Mouse (Mus musculus): Measurements from ENCODE around the gene BC048562. TPM values are rescaled to one million over a fixed set of nuclear protein-coding genes. Genes with fewer than 3 reads are reported as not detected.

BC048562 gene
- not detected in 2 replicates for polyA plus RNA-seq (2012; rRNA removed)

DNA sequence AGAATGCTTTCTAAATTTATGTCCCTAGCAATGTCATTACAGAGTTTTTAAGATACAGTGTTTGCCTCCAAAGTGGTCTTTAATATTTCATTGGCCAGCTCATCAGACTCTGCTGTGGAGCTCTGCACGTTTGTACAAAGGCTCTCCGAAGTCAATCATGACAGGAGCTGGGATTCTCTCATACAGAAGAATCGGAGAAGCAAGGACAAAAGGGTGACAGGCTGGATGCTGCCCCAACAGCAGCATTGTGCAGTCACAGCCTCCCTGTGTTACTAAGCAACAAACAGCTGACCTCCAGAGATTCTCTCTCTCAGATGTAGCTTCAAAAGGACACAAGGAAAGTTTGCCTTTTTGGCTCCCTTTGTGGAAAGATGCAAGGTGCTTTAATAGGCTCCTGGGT, at the start of gene BC048562:
TSS of gene BC048562 (plus strand) at position 301 of the 400 bp plus-strand sequence.
- Histone ChIP-seq H3K4me3 (ENCODE audit: control insufficient read depth, insufficient read depth, low read length) (no peak within 1 kb of the TSS), H3K36me3 (ENCODE audit: control insufficient read depth, insufficient read depth, low read length) (no peaks in the 10 kb centered on the region), H3K4me1 (replicated peaks; ENCODE audit: control insufficient read depth, insufficient read depth, low read length) (peaks cover 3% of the 10 kb centered on the region; the same call in 1 of the 2 replicates), H3K27ac (ENCODE audit: control insufficient read depth, insufficient read depth, low read length) (no peak within 1 kb of the TSS), H3K27me3 (ENCODE audit: control insufficient read depth, insufficient read depth, low read length) (no peaks in the 10 kb centered on the region)
- 93% methylated on average over 3 of the region's 3 CpGs for WGBS
- TF ChIP-seq CTCF (IDR thresholded peaks at IDR 0.05; ENCODE audit: borderline replicate concordance, control insufficient read depth, extremely low read depth, insufficient read depth, low read length, poor library complexity) (no peak), POLR2A (IDR thresholded peaks at IDR 0.05; ENCODE audit: control insufficient read depth, extremely low read depth, insufficient read depth, low read length, poor library complexity) (no peak)
- DNase-seq: no peak

DNA sequence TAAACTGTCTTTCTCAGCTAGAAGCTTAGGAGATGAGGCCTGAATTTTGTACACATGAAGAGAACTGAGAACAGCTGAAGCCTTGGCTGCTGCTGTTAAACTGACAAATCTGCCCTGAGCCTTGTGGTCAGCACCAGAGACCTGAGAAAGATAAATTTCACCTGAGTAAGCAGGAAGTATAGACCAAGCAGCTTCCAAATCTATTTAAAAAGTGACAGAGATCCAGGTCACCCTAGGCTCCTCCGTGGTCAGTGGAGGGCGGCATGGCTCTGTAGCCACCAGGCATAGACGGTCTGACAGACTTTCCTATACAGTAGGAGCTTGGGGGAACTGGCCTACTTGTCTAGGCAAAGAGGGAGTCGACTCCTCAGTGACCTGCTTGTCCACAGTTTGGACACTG, 49.5 kb upstream of the BC048562 start:
- no peak for DNase-seq
- H3K4me1 ChIP-seq (replicated peaks; ENCODE audit: control insufficient read depth, insufficient read depth, low read length): no peaks in the 10 kb centered on the region
- WGBS: 92% methylated on average over 4 of the region's 4 CpGs
- H3K27ac ChIP-seq (ENCODE audit: control insufficient read depth, insufficient read depth, low read length): no peak overlapping the region
- H3K36me3 ChIP-seq (ENCODE audit: control insufficient read depth, insufficient read depth, low read length): peaks cover 88% of the 10 kb centered on the region
- no peak overlapping the region for H3K4me3 ChIP-seq (ENCODE audit: control insufficient read depth, insufficient read depth, low read length)
- TF ChIP-seq POLR2A (IDR thresholded peaks at IDR 0.05; ENCODE audit: control insufficient read depth, extremely low read depth, insufficient read depth, low read length, poor library complexity) (no peak), CTCF (IDR thresholded peaks at IDR 0.05; ENCODE audit: borderline replicate concordance, control insufficient read depth, extremely low read depth, insufficient read depth, low read length, poor library complexity) (no peak)
- H3K27me3 ChIP-seq (ENCODE audit: control insufficient read depth, insufficient read depth, low read length): no peaks in the 10 kb centered on the region

DNA sequence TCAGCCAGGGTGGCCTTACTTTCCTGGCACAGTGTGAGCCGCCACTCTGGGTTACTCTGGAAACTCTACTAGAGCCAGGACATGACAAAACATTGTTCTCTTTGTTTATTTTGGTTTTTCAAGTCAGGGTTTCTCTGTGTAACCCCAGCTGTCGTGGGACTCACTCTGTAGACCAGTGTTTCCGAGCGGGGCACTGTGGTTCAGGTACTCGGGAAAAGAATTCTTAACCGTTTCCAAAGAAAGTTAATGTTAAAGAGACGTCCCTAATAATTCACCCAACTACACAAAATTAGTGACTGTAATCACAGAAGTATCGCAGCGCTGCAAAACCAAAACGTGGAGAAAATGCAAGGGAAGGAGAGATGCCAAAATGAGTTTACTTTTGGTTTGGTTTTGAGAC, 47.7 kb upstream of the BC048562 start:
- no peak overlapping the region for H3K27ac ChIP-seq (ENCODE audit: control insufficient read depth, insufficient read depth, low read length)
- H3K4me1 ChIP-seq (replicated peaks; ENCODE audit: control insufficient read depth, insufficient read depth, low read length): no peaks in the 10 kb centered on the region
- H3K27me3 ChIP-seq (ENCODE audit: control insufficient read depth, insufficient read depth, low read length): no peaks in the 10 kb centered on the region
- TF ChIP-seq POLR2A (IDR thresholded peaks at IDR 0.05; ENCODE audit: control insufficient read depth, extremely low read depth, insufficient read depth, low read length, poor library complexity) (no peak), CTCF (IDR thresholded peaks at IDR 0.05; ENCODE audit: borderline replicate concordance, control insufficient read depth, extremely low read depth, insufficient read depth, low read length, poor library complexity) (no peak)
- peaks cover 74% of the 10 kb centered on the region for H3K36me3 ChIP-seq (ENCODE audit: control insufficient read depth, insufficient read depth, low read length)
- 97% methylated on average over 10 of the region's 10 CpGs for WGBS
- no peak for DNase-seq
- H3K4me3 ChIP-seq (ENCODE audit: control insufficient read depth, insufficient read depth, low read length): no peak overlapping the region

DNA sequence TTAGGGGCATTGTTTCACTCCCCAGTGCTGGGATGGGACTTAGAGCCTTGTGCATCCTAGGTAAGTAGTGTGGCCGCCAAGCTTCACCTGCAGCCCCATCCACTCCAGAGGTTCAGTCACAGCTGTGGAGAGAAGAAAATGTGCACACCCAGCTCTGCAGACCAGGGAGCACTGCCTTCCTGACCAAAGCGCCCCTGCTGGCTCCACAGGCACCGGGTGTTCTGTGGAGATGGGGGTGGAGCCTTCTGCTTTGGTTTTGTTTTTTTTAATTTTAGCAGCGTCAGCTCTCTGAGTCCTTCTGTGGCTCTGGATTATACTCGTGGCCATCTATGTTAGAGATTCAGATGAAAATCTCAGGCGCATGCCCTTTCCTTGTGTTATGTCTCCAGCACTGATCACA, 47.1 kb upstream of the BC048562 start:
- Histone ChIP-seq H3K27ac (ENCODE audit: control insufficient read depth, insufficient read depth, low read length) (no peak overlapping the region), H3K4me1 (replicated peaks; ENCODE audit: control insufficient read depth, insufficient read depth, low read length) (no peaks in the 10 kb centered on the region), H3K27me3 (ENCODE audit: control insufficient read depth, insufficient read depth, low read length) (no peaks in the 10 kb centered on the region), H3K4me3 (ENCODE audit: control insufficient read depth, insufficient read depth, low read length) (no peak overlapping the region), H3K36me3 (ENCODE audit: control insufficient read depth, insufficient read depth, low read length) (peaks cover 68% of the 10 kb centered on the region)
- no peak for DNase-seq
- TF ChIP-seq CTCF (IDR thresholded peaks at IDR 0.05; ENCODE audit: borderline replicate concordance, control insufficient read depth, extremely low read depth, insufficient read depth, low read length, poor library complexity) (no peak), POLR2A (IDR thresholded peaks at IDR 0.05; ENCODE audit: control insufficient read depth, extremely low read depth, insufficient read depth, low read length, poor library complexity) (no peak)
- WGBS: 78% methylated on average over 6 of the region's 6 CpGs

DNA sequence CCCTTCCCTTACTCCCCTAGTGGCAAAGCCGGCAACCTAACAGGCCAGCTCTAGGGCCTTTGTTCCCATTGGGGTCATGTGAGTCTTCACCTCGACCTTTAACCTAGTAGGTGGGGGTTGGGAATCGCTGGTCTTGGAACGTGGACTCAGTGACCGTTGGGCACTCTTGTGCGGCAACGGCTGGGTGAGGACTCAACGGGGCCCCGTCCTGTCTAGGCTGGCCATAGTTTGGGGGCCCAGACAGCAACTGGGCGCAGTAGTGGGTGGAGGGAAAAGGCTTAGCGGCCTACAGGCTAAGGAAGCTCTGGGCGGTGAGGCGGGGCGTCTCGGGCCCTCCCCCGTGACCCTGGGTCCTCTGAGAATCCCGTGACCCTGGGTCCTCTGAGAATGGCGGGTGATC, 43.6 kb upstream of the BC048562 start, which contains the start of gene 1700102P08Rik:
TSS of gene 1700102P08Rik (plus strand) at position 130 of the 400 bp plus-strand sequence.
- no peaks in the 10 kb centered on the region for H3K27me3 ChIP-seq (ENCODE audit: control insufficient read depth, insufficient read depth, low read length)
- no peak for DNase-seq
- peaks cover 38% of the 10 kb centered on the region for H3K36me3 ChIP-seq (ENCODE audit: control insufficient read depth, insufficient read depth, low read length)
- H3K27ac ChIP-seq (ENCODE audit: control insufficient read depth, insufficient read depth, low read length): no peak within 1 kb of the TSS
- H3K4me3 ChIP-seq (ENCODE audit: control insufficient read depth, insufficient read depth, low read length): no peak within 1 kb of the TSS
- no peaks in the 10 kb centered on the region for H3K4me1 ChIP-seq (replicated peaks; ENCODE audit: control insufficient read depth, insufficient read depth, low read length)
- no peak for TF ChIP-seq POLR2A (IDR thresholded peaks at IDR 0.05; ENCODE audit: control insufficient read depth, extremely low read depth, insufficient read depth, low read length, poor library complexity)
- no peak for TF ChIP-seq CTCF (IDR thresholded peaks at IDR 0.05; ENCODE audit: borderline replicate concordance, control insufficient read depth, extremely low read depth, insufficient read depth, low read length, poor library complexity)
- WGBS: 92% methylated on average over 18 of the region's 18 CpGs

DNA sequence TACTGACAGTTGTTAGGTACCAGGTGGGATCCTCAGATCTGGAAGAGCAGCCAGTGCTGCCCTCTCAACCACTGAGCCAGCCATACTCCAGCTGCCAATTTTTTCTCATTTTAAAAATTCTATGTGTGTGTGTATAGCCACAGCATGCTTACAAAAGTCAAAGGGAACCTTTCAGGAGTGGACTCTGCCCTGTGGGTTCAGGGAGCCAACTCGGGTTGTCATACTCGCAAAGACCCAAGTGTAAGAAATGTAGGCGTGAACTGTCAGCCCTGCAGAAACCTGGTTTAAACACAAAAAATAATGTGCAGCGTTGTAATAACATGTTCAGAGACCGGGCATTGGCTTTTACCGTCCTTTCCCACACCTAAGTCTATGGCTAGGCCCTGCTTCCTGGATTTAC, 42.1 kb upstream of the BC048562 start:
- H3K4me1 ChIP-seq (replicated peaks; ENCODE audit: control insufficient read depth, insufficient read depth, low read length): no peaks in the 10 kb centered on the region
- 96% methylated on average over 6 of the region's 6 CpGs for WGBS
- H3K4me3 ChIP-seq (ENCODE audit: control insufficient read depth, insufficient read depth, low read length): no peak overlapping the region
- H3K27me3 ChIP-seq (ENCODE audit: control insufficient read depth, insufficient read depth, low read length): no peaks in the 10 kb centered on the region
- no peak for DNase-seq
- H3K36me3 ChIP-seq (ENCODE audit: control insufficient read depth, insufficient read depth, low read length): peaks cover 24% of the 10 kb centered on the region
- no peak overlapping the region for H3K27ac ChIP-seq (ENCODE audit: control insufficient read depth, insufficient read depth, low read length)
- TF ChIP-seq POLR2A (IDR thresholded peaks at IDR 0.05; ENCODE audit: control insufficient read depth, extremely low read depth, insufficient read depth, low read length, poor library complexity) (no peak), CTCF (IDR thresholded peaks at IDR 0.05; ENCODE audit: borderline replicate concordance, control insufficient read depth, extremely low read depth, insufficient read depth, low read length, poor library complexity) (no peak)

DNA sequence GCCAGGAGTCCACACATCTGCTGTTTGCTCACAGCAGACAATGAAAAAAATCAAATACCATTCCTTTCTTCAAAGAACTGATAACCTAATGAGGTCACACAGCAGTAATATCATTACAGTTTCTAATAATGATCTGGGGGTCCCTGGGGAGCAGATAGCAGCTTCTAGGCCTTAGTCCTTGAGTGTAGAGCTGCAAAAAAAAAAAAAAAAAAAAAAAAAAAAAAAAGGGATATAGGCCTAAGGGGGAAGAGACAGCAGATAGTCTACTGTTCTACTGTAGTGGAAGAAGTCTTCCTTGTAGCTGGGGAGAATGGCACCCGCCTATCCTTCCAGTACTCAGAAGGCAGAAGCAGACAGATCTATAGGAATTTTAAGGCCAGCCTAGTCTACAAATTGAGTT, 40.9 kb upstream of the BC048562 start:
- Histone ChIP-seq H3K27ac (ENCODE audit: control insufficient read depth, insufficient read depth, low read length) (no peak overlapping the region), H3K4me1 (replicated peaks; ENCODE audit: control insufficient read depth, insufficient read depth, low read length) (no peaks in the 10 kb centered on the region), H3K4me3 (ENCODE audit: control insufficient read depth, insufficient read depth, low read length) (no peak overlapping the region), H3K27me3 (ENCODE audit: control insufficient read depth, insufficient read depth, low read length) (no peaks in the 10 kb centered on the region), H3K36me3 (ENCODE audit: control insufficient read depth, insufficient read depth, low read length) (peaks cover 15% of the 10 kb centered on the region)
- no peak for DNase-seq
- WGBS: 90% methylated on average over 1 of the region's 1 CpGs
- TF ChIP-seq POLR2A (IDR thresholded peaks at IDR 0.05; ENCODE audit: control insufficient read depth, extremely low read depth, insufficient read depth, low read length, poor library complexity): no peak
- TF ChIP-seq CTCF (IDR thresholded peaks at IDR 0.05; ENCODE audit: borderline replicate concordance, control insufficient read depth, extremely low read depth, insufficient read depth, low read length, poor library complexity): no peak

Data from thymus, adult 2 months (tissue).